Mouse (Mus musculus): Measurements from ENCODE around the gene Olfr444.

The Olfr444 gene

DNA sequence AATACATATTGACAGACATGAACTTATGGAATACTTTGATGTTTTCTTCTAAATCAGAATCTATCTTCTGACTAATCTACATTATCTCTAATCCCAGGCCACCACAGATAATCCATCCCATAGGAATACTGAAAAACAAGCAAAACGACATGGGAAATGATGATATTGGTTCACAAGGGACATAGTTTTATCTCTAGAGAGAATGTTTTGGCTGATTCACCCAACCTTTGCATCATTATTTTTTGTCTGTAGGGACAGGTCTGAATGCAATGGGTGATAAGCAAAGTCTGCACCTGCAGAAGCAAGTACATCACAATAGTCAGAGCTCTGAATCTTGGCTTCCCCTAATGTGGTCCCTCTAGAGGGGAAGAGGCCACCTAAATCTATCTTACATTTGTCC, at the start of gene Olfr444:
Gene Olfr444, plus strand, starts transcription at position 301 of the 400 bp plus-strand sequence.
- no peak for DNase-seq (ENCODE audit: low read depth)

DNA sequence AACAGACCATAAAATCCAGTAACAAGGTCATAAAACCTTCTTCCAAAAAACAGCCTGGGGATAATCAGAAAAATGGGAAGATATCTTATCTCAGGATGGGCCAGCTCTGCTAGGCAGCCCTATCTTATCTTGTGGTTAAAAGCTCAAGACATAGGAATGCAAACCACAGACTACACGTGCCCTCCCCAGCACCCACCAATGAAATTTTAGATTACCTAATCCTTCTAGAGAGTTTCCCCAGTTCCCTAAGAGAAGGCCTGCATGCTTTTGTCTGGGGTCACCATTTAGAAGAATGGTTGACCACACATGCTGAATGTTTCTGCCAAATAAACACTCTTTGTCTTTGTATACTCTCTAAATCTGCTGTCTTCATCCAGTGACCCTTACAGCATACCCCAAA, 48.5 kb upstream of the Olfr444 start:
- DNase-seq (ENCODE audit: low read depth) = no peak

DNA sequence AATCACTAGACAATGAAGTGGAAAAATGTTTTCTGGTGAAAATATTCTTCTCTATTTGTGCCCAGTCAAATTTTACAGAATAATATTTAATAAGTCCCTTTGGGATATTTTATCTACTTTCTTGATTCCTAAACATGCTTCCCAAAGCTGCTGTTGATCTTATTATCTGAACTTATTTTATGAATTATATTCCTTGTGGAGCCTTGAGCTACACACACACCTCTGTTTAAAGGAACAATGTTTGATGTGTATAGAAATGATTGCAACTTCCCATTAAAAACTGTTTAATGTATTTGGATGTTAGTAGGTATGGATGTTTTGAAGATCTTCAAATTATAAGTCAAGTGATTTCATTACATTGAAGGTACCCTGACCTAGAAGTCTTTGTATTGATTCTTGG, 40.3 kb upstream of the Olfr444 start, which contains the start of gene Olfr447:
Gene Olfr447, plus strand, starts transcription at position 301 of the 400 bp plus-strand sequence.
- no peak for DNase-seq (ENCODE audit: low read depth)

DNA sequence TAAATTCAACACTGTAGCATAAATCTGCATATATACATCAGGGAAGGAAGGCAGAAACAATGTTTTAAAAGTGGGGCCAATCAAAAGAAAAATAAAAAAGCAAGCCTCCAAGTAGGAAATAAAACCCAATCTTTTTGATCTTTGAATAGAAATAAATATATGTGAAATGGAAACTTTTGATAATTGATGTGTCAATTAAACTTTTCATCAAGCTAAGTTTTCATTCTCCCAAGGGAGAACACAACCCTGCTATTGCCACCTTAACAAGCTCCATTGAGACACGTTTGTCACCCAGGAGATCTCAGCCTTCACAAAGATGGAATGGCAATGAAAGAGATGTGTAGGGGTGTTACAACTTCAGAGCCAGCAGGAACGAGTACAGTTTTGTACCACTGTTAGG, 27.8 kb upstream of the Olfr444 start, which contains the start of gene Olfr446:
Gene Olfr446, plus strand, starts transcription at position 301 of the 400 bp plus-strand sequence.
- no peak for DNase-seq (ENCODE audit: low read depth)

DNA sequence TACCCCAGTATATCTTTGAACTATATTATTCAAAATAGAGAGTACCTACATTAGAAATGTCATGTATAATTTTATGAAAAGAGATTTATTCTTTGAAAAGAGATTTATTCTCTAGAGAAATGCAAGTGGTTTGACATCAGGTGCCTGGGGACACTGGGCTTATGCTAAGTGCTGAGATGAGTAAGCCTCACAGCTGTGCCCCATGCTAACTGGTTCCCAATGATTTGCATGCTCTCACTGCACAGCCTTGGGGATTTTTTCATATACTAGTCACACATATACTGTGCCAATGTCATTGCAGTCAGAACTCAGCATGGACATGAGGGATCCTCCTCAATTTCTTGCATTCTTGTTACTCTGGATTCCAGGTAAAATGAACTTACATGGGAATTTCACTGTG, 31.5 kb downstream of the Olfr444 start:
- no peak for DNase-seq (ENCODE audit: low read depth)
